Comparison of ENCODE assay signal across 8 mouse cellular contexts in genomic region chr4:84673681-84674307, GRCm38 (mm10). TPM values are rescaled to one million over a fixed set of nuclear protein-coding genes. Genes with fewer than 3 reads are reported as not detected.
A peak's percentile ranks its signal among the peaks of the same experiment; 100 is the strongest.
DNase-seq lines count a peak whose midpoint lies in the region; ATAC-seq and TF ChIP-seq lines count a peak whose summit lies in the region.

No protein-coding gene starts in this region.

- no peaks in the 10 kb centered on the region; the same call in 1 of the 2 replicates for H3K4me1 ChIP-seq in lung, adult 2 months (ENCODE audit: control insufficient read depth, insufficient read depth, low read length)
- peaks cover 42% of the 10 kb centered on the region for H3K4me1 ChIP-seq in forebrain, embryonic 10.5 days
- H3K4me1 ChIP-seq in kidney, embryonic 16.5 days (ENCODE audit: insufficient read depth, low read length): peaks cover 12% of the 10 kb centered on the region; the same call in 1 of the 2 replicates
- peaks cover 18% of the 10 kb centered on the region; the same call in 1 of the 2 replicates for H3K4me1 ChIP-seq in olfactory bulb, adult 2 months (ENCODE audit: control insufficient read depth, insufficient read depth, low read length)

- ATAC-seq in kidney, embryonic 16.5 days (ENCODE audit: low FRiP score, low TSS enrichment): no peak

- WGBS in lung, adult 2 months: 22% methylated on average over 10 of the region's 10 CpGs
- WGBS in forebrain, embryonic 10.5 days: 18% methylated on average over 10 of the region's 10 CpGs
- 12% methylated on average over 10 of the region's 10 CpGs for WGBS in kidney, embryonic 16.5 days
- WGBS in olfactory bulb, adult 2 months: 34% methylated on average over 10 of the region's 10 CpGs

- peak overlapping the region; percentile 6 for H3K4me3 ChIP-seq in lung, adult 2 months (replicated peaks; ENCODE audit: extremely low read depth, low read depth, low read length)
- H3K4me3 ChIP-seq in forebrain, embryonic 10.5 days: peak overlapping the region; percentile 76
- H3K4me3 ChIP-seq in kidney, embryonic 16.5 days (ENCODE audit: low read length): peak overlapping the region; percentile 76
- H3K4me3 ChIP-seq in olfactory bulb, adult 2 months (ENCODE audit: insufficient read depth, low read depth, low read length): peak overlapping the region; percentile 62; the same call in 1 of the 2 replicates

- peak overlapping the region; percentile 96 for H3K4me2 ChIP-seq in kidney, embryonic 16.5 days (replicated peaks; ENCODE audit: low read depth, low read length)

- H3K36me3 ChIP-seq in forebrain, embryonic 10.5 days (replicated peaks): no peaks in the 10 kb centered on the region
- no peaks in the 10 kb centered on the region for H3K36me3 ChIP-seq in kidney, embryonic 16.5 days (ENCODE audit: insufficient read depth, low read length)

- TF ChIP-seq CTCF in lung, adult 2 months (IDR thresholded peaks at IDR 0.05; ENCODE audit: insufficient read depth, low read length): no peak
- TF ChIP-seq CTCF in olfactory bulb, adult 2 months (IDR thresholded peaks at IDR 0.05; ENCODE audit: insufficient read depth, low read depth, low read length): no peak

- peak overlapping the region; percentile 77 for H3K9ac ChIP-seq in kidney, embryonic 16.5 days (replicated peaks; ENCODE audit: low read length)

- DNase-seq in lung, adult 2 months: no peak
- no peak for DNase-seq in lung, postnatal 25 days (ENCODE audit: low spot score)
- no peak for DNase-seq in forebrain, embryonic 10.5 days (ENCODE audit: extremely low spot score, low spot score)
- no peak for DNase-seq in thymus, postnatal 4 days
- DNase-seq in frontal cortex, adult 2 months (ENCODE audit: extremely low spot score in 1 of 2, low spot score in 1 of 2): no peak
- DNase-seq in frontal cortex, postnatal 25 days (ENCODE audit: low spot score in 2 of 2): no peak

- H3K9me3 ChIP-seq in forebrain, embryonic 10.5 days: no peaks in the 10 kb centered on the region
- H3K9me3 ChIP-seq in kidney, embryonic 16.5 days (ENCODE audit: low read length): no peaks in the 10 kb centered on the region

- TF ChIP-seq POLR2A in lung, adult 2 months (IDR thresholded peaks at IDR 0.05; ENCODE audit: borderline replicate concordance, extremely low read depth, low read depth, low read length): no peak
- TF ChIP-seq POLR2A in olfactory bulb, adult 2 months (IDR thresholded peaks at IDR 0.05; ENCODE audit: insufficient read depth, low read depth, low read length): no peak

- peak overlapping the region; percentile 85 for H3K27ac ChIP-seq in forebrain, embryonic 10.5 days
- H3K27ac ChIP-seq in kidney, embryonic 16.5 days (ENCODE audit: low read length): no peak overlapping the region; the same call in 1 of the 2 replicates
- H3K27ac ChIP-seq in olfactory bulb, adult 2 months (ENCODE audit: insufficient read depth, low read depth, low read length): no peak overlapping the region

- H3K27me3 ChIP-seq in forebrain, embryonic 10.5 days (ENCODE audit: poor library complexity, severe bottlenecking): peaks cover 98% of the 10 kb centered on the region
- H3K27me3 ChIP-seq in kidney, embryonic 16.5 days (ENCODE audit: insufficient read depth, low read length): peaks cover 29% of the 10 kb centered on the region

RNA-seq across cellular contexts. Expression of gene Bnc2, which starts 1.3 kb away (rescaled TPM):
- polyA plus RNA-seq in lung, adult 2 months (2012; rRNA removed): 4.4 and 7.4 TPM in 2 replicates
- polyA plus RNA-seq in forebrain, embryonic 10.5 days (2016; fragmentation: Nextera tagmentation; extraction: Ambion mirVana): 4.2 and 4.7 TPM in 2 replicates
- 7.6 and 8.1 TPM in 2 replicates for polyA plus RNA-seq in kidney, embryonic 16.5 days (2015; fragmentation: Nextera tagmentation; extraction: Ambion mirVana)
- polyA plus RNA-seq in olfactory bulb, adult 2 months (2012; ENCODE audit: insufficient read depth, insufficient read length, low replicate concordance, missing spikeins): not detected in 2 replicates
- polyA plus RNA-seq in frontal cortex, adult 2 months (2012; rRNA removed): 0.80 and 0.84 TPM in 2 replicates

Comparison
In these comparisons a context has a peak if more than half of its experiments do, and no peak if none do; other contexts are left out.
1. H3K4me3 ChIP-seq: peak in every context shown above with its lines; median percentile 76 in forebrain, embryonic 10.5 days; 76 in kidney, embryonic 16.5 days; 62 in olfactory bulb, adult 2 months; 6 in lung, adult 2 months.